Mouse (Mus musculus): ENCODE results near the gene Tiam1. TPM values are rescaled to one million over a fixed set of nuclear protein-coding genes. Genes with fewer than 3 reads are reported as not detected.
A peak's percentile ranks its signal among the peaks of the same experiment; 100 is the strongest.

Gene Tiam1
- polyA plus RNA-seq, 1 experiment from 2014 or later = 24.1 TPM

GRCm38 (mm10) chr16:89835551-89835950 is 308.0 kb downstream of the Tiam1 start:
- Histone ChIP-seq H3K4me3 (replicated peaks; ENCODE audit: low read length) (no peak overlapping the region), H3K4me2 (ENCODE audit: low read depth, low read length) (no peak overlapping the region), H3K9me3 (replicated peaks; ENCODE audit: control insufficient read depth, low read length) (no peaks in the 10 kb centered on the region), H3K4me1 (ENCODE audit: control insufficient read depth, insufficient read depth, low read length) (no peaks in the 10 kb centered on the region), H3K9ac (ENCODE audit: low read length) (no peak overlapping the region), H3K36me3 (ENCODE audit: control insufficient read depth, insufficient read depth, low read length) (no peaks in the 10 kb centered on the region), H3K27me3 (ENCODE audit: control insufficient read depth, insufficient read depth, low read length) (no peaks in the 10 kb centered on the region), H3K27ac (ENCODE audit: low read length) (no peak overlapping the region)
- no peak for ATAC-seq (ENCODE audit: insufficient read depth, low FRiP score)
- 70% methylated on average over 7 of the region's 7 CpGs for WGBS

- Histone ChIP-seq H3K27me3 (ENCODE audit: control insufficient read depth, insufficient read depth, low read length) (no peaks in the 10 kb centered on the region), H3K4me3 (replicated peaks; ENCODE audit: low read length) (no peak overlapping the region), H3K4me1 (ENCODE audit: control insufficient read depth, insufficient read depth, low read length) (no peaks in the 10 kb centered on the region), H3K27ac (ENCODE audit: low read length) (no peak overlapping the region), H3K9ac (ENCODE audit: low read length) (no peak overlapping the region), H3K4me2 (ENCODE audit: low read depth, low read length) (no peak overlapping the region), H3K36me3 (ENCODE audit: control insufficient read depth, insufficient read depth, low read length) (no peaks in the 10 kb centered on the region), H3K9me3 (replicated peaks; ENCODE audit: control insufficient read depth, low read length) (no peaks in the 10 kb centered on the region)
- no peak for ATAC-seq (ENCODE audit: insufficient read depth, low FRiP score)
- 90% methylated on average over 11 of the region's 11 CpGs for WGBS
Measured at GRCm38 (mm10) chr16:89833011-89833410, 310.6 kb downstream of the Tiam1 start.

GRCm38 (mm10) chr16:89831172-89831571 is 312.4 kb downstream of the Tiam1 start:
- H3K4me3 ChIP-seq (replicated peaks; ENCODE audit: low read length) = no peak overlapping the region
- no peaks in the 10 kb centered on the region for H3K36me3 ChIP-seq (ENCODE audit: control insufficient read depth, insufficient read depth, low read length)
- no peak overlapping the region for H3K9ac ChIP-seq (ENCODE audit: low read length)
- H3K9me3 ChIP-seq (replicated peaks; ENCODE audit: control insufficient read depth, low read length) = no peaks in the 10 kb centered on the region
- ATAC-seq (ENCODE audit: insufficient read depth, low FRiP score) = no peak
- no peaks in the 10 kb centered on the region for H3K27me3 ChIP-seq (ENCODE audit: control insufficient read depth, insufficient read depth, low read length)
- H3K27ac ChIP-seq (ENCODE audit: low read length) = no peak overlapping the region
- WGBS = 32% methylated on average over 10 of the region's 10 CpGs
- no peaks in the 10 kb centered on the region for H3K4me1 ChIP-seq (ENCODE audit: control insufficient read depth, insufficient read depth, low read length)
- no peak overlapping the region for H3K4me2 ChIP-seq (ENCODE audit: low read depth, low read length)

- no peaks in the 10 kb centered on the region for H3K36me3 ChIP-seq (ENCODE audit: control insufficient read depth, insufficient read depth, low read length)
- ATAC-seq (ENCODE audit: insufficient read depth, low FRiP score) = no peak
- H3K27ac ChIP-seq (ENCODE audit: low read length) = peak overlapping the region; percentile 40; the same call in 1 of the 2 replicates
- no peaks in the 10 kb centered on the region for H3K9me3 ChIP-seq (replicated peaks; ENCODE audit: control insufficient read depth, low read length)
- WGBS = 70% methylated on average over 15 of the region's 15 CpGs
- H3K4me3 ChIP-seq (replicated peaks; ENCODE audit: low read length) = no peak overlapping the region
- no peaks in the 10 kb centered on the region for H3K27me3 ChIP-seq (ENCODE audit: control insufficient read depth, insufficient read depth, low read length)
- no peak overlapping the region; the same call in 1 of the 2 replicates for H3K9ac ChIP-seq (ENCODE audit: low read length)
- no peak overlapping the region for H3K4me2 ChIP-seq (ENCODE audit: low read depth, low read length)
- no peaks in the 10 kb centered on the region for H3K4me1 ChIP-seq (ENCODE audit: control insufficient read depth, insufficient read depth, low read length)
Measured at GRCm38 (mm10) chr16:89830221-89830648, 313.3 kb downstream of the Tiam1 start.

- H3K9me3 ChIP-seq (replicated peaks; ENCODE audit: control insufficient read depth, low read length) = no peaks in the 10 kb centered on the region
- H3K4me3 ChIP-seq (replicated peaks; ENCODE audit: low read length) = no peak overlapping the region
- no peaks in the 10 kb centered on the region for H3K4me1 ChIP-seq (ENCODE audit: control insufficient read depth, insufficient read depth, low read length)
- 58% methylated on average over 17 of the region's 17 CpGs for WGBS
- H3K4me2 ChIP-seq (ENCODE audit: low read depth, low read length) = no peak overlapping the region
- no peak overlapping the region; the same call in 1 of the 2 replicates for H3K27ac ChIP-seq (ENCODE audit: low read length)
- no peaks in the 10 kb centered on the region for H3K36me3 ChIP-seq (ENCODE audit: control insufficient read depth, insufficient read depth, low read length)
- no peak overlapping the region for H3K9ac ChIP-seq (ENCODE audit: low read length)
- no peak for ATAC-seq (ENCODE audit: insufficient read depth, low FRiP score)
- H3K27me3 ChIP-seq (ENCODE audit: control insufficient read depth, insufficient read depth, low read length) = no peaks in the 10 kb centered on the region
Measured at GRCm38 (mm10) chr16:89827496-89828125, 316.0 kb downstream of the Tiam1 start.

- Histone ChIP-seq H3K27me3 (ENCODE audit: control insufficient read depth, insufficient read depth, low read length) (no peaks in the 10 kb centered on the region), H3K4me1 (ENCODE audit: control insufficient read depth, insufficient read depth, low read length) (no peaks in the 10 kb centered on the region), H3K9ac (ENCODE audit: low read length) (no peak overlapping the region), H3K36me3 (ENCODE audit: control insufficient read depth, insufficient read depth, low read length) (no peaks in the 10 kb centered on the region), H3K4me3 (replicated peaks; ENCODE audit: low read length) (no peak overlapping the region), H3K4me2 (ENCODE audit: low read depth, low read length) (no peak overlapping the region), H3K27ac (ENCODE audit: low read length) (no peak overlapping the region), H3K9me3 (replicated peaks; ENCODE audit: control insufficient read depth, low read length) (no peaks in the 10 kb centered on the region)
- ATAC-seq (ENCODE audit: insufficient read depth, low FRiP score) = no peak
- 25% methylated on average over 12 of the region's 12 CpGs for WGBS
Measured at GRCm38 (mm10) chr16:89825875-89826274, 317.7 kb downstream of the Tiam1 start.

GRCm38 (mm10) chr16:89822882-89823281 is 320.7 kb downstream of the Tiam1 start:
- WGBS = 80% methylated on average over 6 of the region's 6 CpGs
- no peak for ATAC-seq (ENCODE audit: insufficient read depth, low FRiP score)
- Histone ChIP-seq H3K9ac (ENCODE audit: low read length) (no peak overlapping the region), H3K9me3 (replicated peaks; ENCODE audit: control insufficient read depth, low read length) (no peaks in the 10 kb centered on the region), H3K36me3 (ENCODE audit: control insufficient read depth, insufficient read depth, low read length) (no peaks in the 10 kb centered on the region), H3K4me3 (replicated peaks; ENCODE audit: low read length) (no peak overlapping the region), H3K27me3 (ENCODE audit: control insufficient read depth, insufficient read depth, low read length) (no peaks in the 10 kb centered on the region), H3K4me2 (ENCODE audit: low read depth, low read length) (no peak overlapping the region), H3K4me1 (ENCODE audit: control insufficient read depth, insufficient read depth, low read length) (no peaks in the 10 kb centered on the region), H3K27ac (ENCODE audit: low read length) (no peak overlapping the region)

GRCm38 (mm10) chr16:89818661-89819060 is 324.9 kb downstream of the Tiam1 start:
- no peak overlapping the region for H3K9ac ChIP-seq (ENCODE audit: low read length)
- no peaks in the 10 kb centered on the region for H3K9me3 ChIP-seq (replicated peaks; ENCODE audit: control insufficient read depth, low read length)
- no peak overlapping the region for H3K27ac ChIP-seq (ENCODE audit: low read length)
- no peaks in the 10 kb centered on the region for H3K36me3 ChIP-seq (ENCODE audit: control insufficient read depth, insufficient read depth, low read length)
- ATAC-seq (ENCODE audit: insufficient read depth, low FRiP score) = no peak
- H3K4me1 ChIP-seq (ENCODE audit: control insufficient read depth, insufficient read depth, low read length) = no peaks in the 10 kb centered on the region
- peak overlapping the region; percentile 57; the same call in 1 of the 2 replicates for H3K4me2 ChIP-seq (ENCODE audit: low read depth, low read length)
- WGBS = 44% methylated on average over 4 of the region's 4 CpGs
- no peaks in the 10 kb centered on the region for H3K27me3 ChIP-seq (ENCODE audit: control insufficient read depth, insufficient read depth, low read length)
- no peak overlapping the region for H3K4me3 ChIP-seq (replicated peaks; ENCODE audit: low read length)

GRCm38 (mm10) chr16:89817861-89818630 is 325.5 kb downstream of the Tiam1 start:
- peak overlapping the region; percentile 57 for H3K4me2 ChIP-seq (ENCODE audit: low read depth, low read length)
- no peaks in the 10 kb centered on the region for H3K27me3 ChIP-seq (ENCODE audit: control insufficient read depth, insufficient read depth, low read length)
- H3K27ac ChIP-seq (ENCODE audit: low read length) = no peak overlapping the region
- peak overlapping the region; percentile 38 for H3K4me3 ChIP-seq (replicated peaks; ENCODE audit: low read length)
- no peaks in the 10 kb centered on the region for H3K4me1 ChIP-seq (ENCODE audit: control insufficient read depth, insufficient read depth, low read length)
- no peaks in the 10 kb centered on the region for H3K9me3 ChIP-seq (replicated peaks; ENCODE audit: control insufficient read depth, low read length)
- 9% methylated on average over 38 of the region's 38 CpGs for WGBS
- no peak for ATAC-seq (ENCODE audit: insufficient read depth, low FRiP score)
- H3K36me3 ChIP-seq (ENCODE audit: control insufficient read depth, insufficient read depth, low read length) = no peaks in the 10 kb centered on the region
- H3K9ac ChIP-seq (ENCODE audit: low read length) = peak overlapping the region; percentile 52

All from stomach, embryonic 16.5 days (tissue).